Mouse (Mus musculus) hindbrain, postnatal 0 days (tissue): ENCODE measurements around the gene Abcg2. TPM values are rescaled to one million over a fixed set of nuclear protein-coding genes. Genes with fewer than 3 reads are reported as not detected.

Experiments
- ATAC-seq: fragments of 200-750 bp; cut with Nextera tagmentation; 2 replicates; pipeline ENCODE4 v1.8.0; 2017; ENCODE audit warnings: mild to moderate bottlenecking, moderate TSS enrichment, moderate library complexity
- DNase-seq: peaks from one replicate; pipeline ENCODE4 v3.0.0-alpha.2; 2015; ENCODE audit warnings: low spot score
- H3K27ac ChIP-seq: fragments of 300-500 bp; sonication (generic); 2 replicates; pipeline ENCODE4 v1.5.1; 2014; ENCODE audit warnings: mild to moderate bottlenecking
- H3K27me3 ChIP-seq: fragments of 300-500 bp; sonication (generic); 2 replicates; pipeline ENCODE4 v1.6.1; 2014; ENCODE audit warnings: low read length, mixed read lengths; ENCODE audit not compliant: insufficient read depth
- H3K36me3 ChIP-seq: fragments of 300-500 bp; sonication (generic); 2 replicates; pipeline ENCODE4 v1.6.1; 2014; ENCODE audit warnings: low read length, mixed read lengths; ENCODE audit not compliant: insufficient read depth
- H3K4me1 ChIP-seq: fragments of 300-500 bp; sonication (generic); 2 replicates; pipeline ENCODE4 v1.6.1; 2014; ENCODE audit warnings: antibody characterized with exemption, low read length, mixed read lengths; ENCODE audit not compliant: insufficient read depth
- H3K4me2 ChIP-seq: fragments of 300-500 bp; sonication (generic); 2 replicates; pipeline ENCODE4 v1.6.1; 2014; ENCODE audit warnings: low read depth, mild to moderate bottlenecking, low read length, moderate library complexity, mixed read lengths
- H3K4me3 ChIP-seq: fragments of 300-500 bp; sonication (generic); 2 replicates; pipeline ENCODE4 v1.5.1; 2014; ENCODE audit warnings: low read length
- H3K9ac ChIP-seq: fragments of 300-500 bp; sonication (generic); replicated peaks from 2 replicates; pipeline ENCODE4 v1.6.1; 2014; ENCODE audit warnings: mild to moderate bottlenecking, low read length, moderate library complexity, mixed read lengths
- H3K9me3 ChIP-seq: fragments of 300-500 bp; sonication (generic); 2 replicates; pipeline ENCODE4 v1.6.1; 2016; ENCODE audit warnings: low read length, mixed read lengths
- CTCF ChIP-seq: IDR thresholded peaks from 2 replicates; pipeline ENCODE4 v1.5.1; 2016; ENCODE audit warnings: antibody characterized with exemption, control low read depth, low read depth
- WGBS: fragments of 180-500 bp; shearing (Covaris S2); extraction: QIAGEN DNeasy Blood & Tissue Kit; methylation state at CpG from one replicate; pipeline ENCODE4 v1.1.7; 2014; 5-methylcytosine and 5-hydroxymethylcytosine counted together
- polyA plus RNA-seq: library from polyadenylated mRNA; unstranded; fragments of >200 nt; fragmentation: Nextera tagmentation; extraction: Ambion mirVana; gene quantifications from 2 replicates; pipeline ENCODE4 v1.2.1, GENCODE M21; 2015
- total RNA-seq: library from RNA; depleted of rRNA; stranded (reverse); fragments of >200 nt; gene quantifications from 2 replicates; pipeline ENCODE4 v1.2.3, GENCODE M21; 2014

Abcg2 gene
- total and polyA plus RNA-seq, 2 experiments from 2014 or later, result 18.3 to 33.1 TPM

DNA sequence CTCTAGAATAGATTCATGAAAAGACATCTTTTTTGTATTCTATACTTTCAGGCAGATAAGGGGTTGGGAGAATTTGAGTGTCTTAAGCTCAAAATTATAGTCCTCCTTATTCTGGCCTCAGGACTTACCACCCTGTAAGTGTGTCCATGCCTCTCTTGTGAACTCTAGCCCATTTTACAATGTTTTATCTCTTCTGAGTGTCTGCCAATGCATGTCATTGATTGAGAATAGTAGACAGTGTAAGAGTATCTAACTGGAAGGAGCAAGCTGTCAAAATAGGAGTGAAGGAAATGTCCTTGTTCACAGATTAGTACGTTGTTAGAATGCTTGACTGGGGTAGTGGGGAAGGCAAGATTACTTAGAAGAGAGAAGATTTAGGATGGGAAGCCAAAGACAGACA lies 66.7 kb downstream of the Abcg2 start:
- no peak for ATAC-seq
- no peak for DNase-seq
- Histone ChIP-seq H3K36me3 (no peaks in the 10 kb centered on the region), H3K27ac (no peak overlapping the region), H3K9me3 (no peaks in the 10 kb centered on the region), H3K27me3 (no peaks in the 10 kb centered on the region), H3K4me1 (no peaks in the 10 kb centered on the region), H3K9ac (no peak overlapping the region), H3K4me3 (no peak overlapping the region), H3K4me2 (no peak overlapping the region)
- WGBS, result 75% methylated on average over 1 of the region's 1 CpGs
- no peak for TF ChIP-seq CTCF

DNA sequence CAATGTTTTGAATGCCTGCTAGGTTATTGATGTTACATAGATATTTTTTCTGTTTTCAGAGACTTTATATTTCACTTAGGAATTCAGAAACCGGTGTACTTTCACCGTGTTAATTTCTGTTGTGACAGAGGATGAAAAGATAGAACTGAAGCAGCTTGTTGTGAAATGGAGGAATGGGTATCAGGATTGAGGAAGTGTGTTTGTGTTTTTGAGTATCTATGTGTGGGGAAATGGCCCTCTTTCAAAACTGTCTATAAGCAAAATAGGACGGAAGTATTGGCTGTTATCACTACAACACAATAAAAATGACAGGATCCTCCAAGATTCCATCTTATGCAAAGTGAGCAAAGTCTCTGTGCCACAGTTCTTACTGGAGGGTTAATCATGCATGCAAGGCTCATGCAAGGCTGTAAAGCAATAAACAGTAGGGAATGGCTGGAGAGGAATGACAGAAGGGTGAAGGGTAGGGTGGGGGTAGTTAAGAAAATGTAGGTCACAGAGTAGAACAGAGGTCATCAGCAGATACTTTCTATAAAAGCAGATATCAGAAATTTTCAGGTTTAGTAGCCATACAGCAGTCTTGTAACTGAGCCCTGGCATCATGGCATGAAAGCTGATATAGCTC lies 76.7 kb downstream of the Abcg2 start:
- no peak overlapping the region for H3K4me2 ChIP-seq
- TF ChIP-seq CTCF, result no peak
- H3K4me3 ChIP-seq, result no peak overlapping the region
- WGBS, result 84% methylated on average over 3 of the region's 3 CpGs
- H3K27ac ChIP-seq, result no peak overlapping the region
- DNase-seq (no peak), ATAC-seq (no peak)
- H3K9ac ChIP-seq, result no peak overlapping the region
- no peaks in the 10 kb centered on the region for H3K27me3 ChIP-seq
- H3K9me3 ChIP-seq, result no peaks in the 10 kb centered on the region
- H3K4me1 ChIP-seq, result no peaks in the 10 kb centered on the region
- H3K36me3 ChIP-seq, result no peaks in the 10 kb centered on the region

DNA sequence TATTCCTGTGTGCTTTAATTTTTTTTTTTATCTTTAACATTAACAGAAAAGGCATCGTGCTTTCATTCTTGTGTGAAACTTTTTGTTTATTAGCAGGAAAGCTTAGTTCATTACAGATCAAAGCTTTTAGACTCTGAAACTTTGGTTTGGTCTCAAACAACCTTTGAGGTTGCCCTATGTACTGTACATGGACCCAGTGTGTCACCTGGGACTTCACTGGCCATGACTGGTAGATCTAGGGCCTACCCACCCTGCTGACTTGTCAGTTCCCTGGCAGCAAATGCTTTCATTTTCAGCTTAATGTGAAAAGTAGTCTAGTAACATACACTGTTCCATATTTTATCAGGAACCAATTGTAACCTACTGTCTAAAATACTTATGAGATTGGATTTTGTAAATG lies 93.5 kb downstream of the Abcg2 start:
- ATAC-seq (no peak), DNase-seq (no peak)
- Histone ChIP-seq H3K27ac (no peak overlapping the region), H3K9ac (no peak overlapping the region), H3K4me2 (no peak overlapping the region), H3K36me3 (no peaks in the 10 kb centered on the region), H3K4me1 (no peaks in the 10 kb centered on the region), H3K27me3 (no peaks in the 10 kb centered on the region), H3K9me3 (no peaks in the 10 kb centered on the region), H3K4me3 (no peak overlapping the region)
- 88% methylated on average over 1 of the region's 1 CpGs for WGBS
- TF ChIP-seq CTCF, result no peak

DNA sequence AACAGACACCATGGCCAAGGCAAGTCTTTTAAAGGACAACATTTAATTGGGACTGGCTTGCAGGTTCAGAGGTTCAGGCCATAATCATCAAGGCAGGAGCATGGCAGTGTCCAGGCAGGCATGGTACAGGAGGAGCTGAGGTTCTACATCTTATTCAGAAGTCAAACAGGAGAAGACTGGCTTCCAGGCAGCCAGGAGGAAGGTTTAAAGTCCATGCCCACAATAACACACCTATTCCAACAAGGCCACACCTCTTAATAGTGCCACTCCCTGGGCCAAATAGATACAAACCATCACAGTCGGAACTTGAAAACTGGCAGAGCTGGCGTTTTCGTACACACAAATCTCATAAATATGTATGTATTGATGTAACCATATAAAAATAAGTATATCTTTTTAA lies 94.2 kb downstream of the Abcg2 start:
- WGBS, result 95% methylated on average over 3 of the region's 3 CpGs
- Histone ChIP-seq H3K4me3 (no peak overlapping the region), H3K36me3 (no peaks in the 10 kb centered on the region), H3K4me2 (no peak overlapping the region), H3K9ac (no peak overlapping the region), H3K4me1 (no peaks in the 10 kb centered on the region), H3K27ac (no peak overlapping the region), H3K9me3 (no peaks in the 10 kb centered on the region), H3K27me3 (no peaks in the 10 kb centered on the region)
- ATAC-seq (no peak), DNase-seq (no peak)
- TF ChIP-seq CTCF, result no peak

DNA sequence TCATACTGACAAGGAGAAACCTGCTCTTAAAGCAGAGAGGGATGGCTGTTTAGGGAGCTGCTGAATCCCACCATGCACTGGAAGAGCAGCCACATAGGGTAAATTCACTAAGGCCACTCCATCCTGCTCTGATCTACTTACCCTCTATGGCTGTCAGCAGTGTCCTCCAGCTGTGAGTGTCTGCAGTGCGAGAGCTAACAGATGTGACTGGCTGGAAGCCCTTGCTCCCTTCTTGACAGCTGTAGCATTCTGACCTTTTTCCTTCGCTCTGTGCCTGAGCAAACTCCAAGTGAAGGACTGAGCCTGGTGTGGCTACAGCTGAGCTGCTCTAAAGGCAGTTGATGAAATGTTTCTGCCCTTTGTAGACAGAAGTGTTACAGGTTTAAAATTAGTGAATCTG lies 107.3 kb downstream of the Abcg2 start:
- Histone ChIP-seq H3K27me3 (no peaks in the 10 kb centered on the region), H3K4me3 (no peak overlapping the region), H3K36me3 (no peaks in the 10 kb centered on the region), H3K4me1 (no peaks in the 10 kb centered on the region), H3K9me3 (no peaks in the 10 kb centered on the region), H3K4me2 (no peak overlapping the region), H3K9ac (no peak overlapping the region), H3K27ac (no peak overlapping the region)
- ATAC-seq (no peak), DNase-seq (no peak)
- no peak for TF ChIP-seq CTCF
- 71% methylated on average over 2 of the region's 2 CpGs for WGBS

DNA sequence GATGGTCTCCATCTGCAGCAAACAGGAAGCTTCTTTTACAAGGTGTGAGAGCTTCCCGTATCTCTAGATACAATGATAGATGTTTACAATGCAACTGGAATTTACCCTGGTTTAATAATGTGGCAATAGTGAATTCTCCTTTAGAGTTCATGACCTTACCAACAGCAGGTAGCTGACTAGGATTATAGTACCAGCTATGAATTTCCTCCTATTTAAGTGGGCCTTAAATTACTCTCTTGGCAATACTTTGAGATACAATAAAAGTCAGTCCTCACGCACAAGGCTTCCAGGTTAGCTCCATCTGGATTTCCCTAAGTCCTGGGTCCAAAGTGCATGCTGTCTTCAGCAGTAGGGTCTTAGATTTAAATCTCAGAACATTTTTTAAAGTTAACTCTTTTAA lies 109.9 kb downstream of the Abcg2 start:
- H3K4me2 ChIP-seq, result no peak overlapping the region
- H3K4me3 ChIP-seq, result no peak overlapping the region
- ATAC-seq, result no peak
- TF ChIP-seq CTCF, result no peak
- no peak overlapping the region for H3K27ac ChIP-seq
- H3K36me3 ChIP-seq, result no peaks in the 10 kb centered on the region
- H3K4me1 ChIP-seq, result no peaks in the 10 kb centered on the region
- no peaks in the 10 kb centered on the region for H3K9me3 ChIP-seq
- H3K27me3 ChIP-seq, result no peaks in the 10 kb centered on the region
- DNase-seq, result no peak
- H3K9ac ChIP-seq, result no peak overlapping the region
- WGBS, result 92% methylated on average over 2 of the region's 2 CpGs

DNA sequence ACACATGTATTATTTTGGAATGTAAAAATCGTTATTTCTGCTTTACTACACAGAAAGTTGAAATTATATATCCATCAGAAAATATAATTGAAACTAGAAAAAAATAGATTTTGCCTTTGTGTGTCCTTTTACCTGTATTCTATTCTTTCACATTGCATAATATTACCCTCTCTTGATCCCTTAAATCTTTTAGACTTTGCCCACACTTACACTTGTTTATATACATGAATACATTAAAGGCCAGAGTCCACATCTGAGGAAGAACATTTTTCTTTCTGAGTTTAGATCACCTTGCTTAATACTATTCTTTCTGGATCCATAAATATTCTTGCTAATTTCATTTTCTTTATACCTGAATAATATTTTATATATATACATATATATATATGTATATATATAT lies 110.4 kb downstream of the Abcg2 start:
- Histone ChIP-seq H3K27me3 (no peaks in the 10 kb centered on the region), H3K9me3 (no peaks in the 10 kb centered on the region), H3K4me3 (no peak overlapping the region), H3K9ac (no peak overlapping the region), H3K27ac (no peak overlapping the region), H3K4me1 (no peaks in the 10 kb centered on the region), H3K4me2 (no peak overlapping the region), H3K36me3 (no peaks in the 10 kb centered on the region)
- DNase-seq (no peak), ATAC-seq (no peak)
- 86% methylated on average over 1 of the region's 1 CpGs for WGBS
- TF ChIP-seq CTCF, result no peak
